15 mouse cellular contexts compared by ENCODE assay signal in the genomic region with DNA sequence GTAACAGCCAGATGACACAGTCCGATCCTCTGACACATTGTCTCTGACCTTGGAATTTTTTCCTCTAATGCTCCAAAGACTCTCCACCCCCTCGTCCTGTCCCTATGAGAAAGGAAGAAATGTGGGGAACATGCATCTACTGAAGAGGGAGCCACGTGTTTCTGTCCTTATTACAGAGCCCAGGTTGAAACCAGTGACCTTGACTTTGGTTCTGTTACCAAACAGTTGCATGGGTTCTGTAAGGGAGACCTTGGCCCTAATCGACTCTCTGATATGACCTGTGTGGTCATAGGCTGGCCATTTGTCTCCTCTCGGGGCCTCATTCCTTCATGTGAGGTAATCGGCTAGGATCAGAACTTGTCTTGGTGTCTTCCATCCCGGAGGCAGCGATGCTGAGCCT.
"Had no signal": no experiment of that assay in that cellular context is flagged by ENCODE, and none has a peak within 500 bp of the region (broad histone marks: within the 10 kb centered on the region; RNA-seq: fewer than 3 reads in every experiment).

No protein-coding gene starts in this region.

- H3K36me3 ChIP-seq: lung, embryonic 15.5 days; midbrain, embryonic 13.5 days; midbrain, embryonic 15.5 days; neural tube, embryonic 12.5 days had no signal

- H3K9me3 ChIP-seq: lung, embryonic 15.5 days; megakaryocyte, embryonic 14.5 days; midbrain, embryonic 13.5 days; midbrain, embryonic 15.5 days; neural tube, embryonic 12.5 days had no signal

- ATAC-seq: lung, postnatal 0 days; midbrain, embryonic 13.5 days; midbrain, embryonic 15.5 days had no signal

- H3K4me3 ChIP-seq: lung, embryonic 15.5 days; megakaryocyte, embryonic 14.5 days; midbrain, embryonic 13.5 days; midbrain, embryonic 15.5 days; neural tube, embryonic 12.5 days had no signal

- H3K4me2 ChIP-seq: lung, embryonic 15.5 days; midbrain, embryonic 11.5 days; midbrain, embryonic 13.5 days; midbrain, embryonic 15.5 days; neural tube, embryonic 12.5 days had no signal

- DNase-seq: lung, adult 2 months; lung, postnatal 14 days; lung, postnatal 36 days; right cerebral cortex, postnatal 14 days; thymus, adult 18-20 months; thymus, postnatal 14 days; thymus, postnatal 36 days had no signal

- H3K27me3 ChIP-seq: lung, embryonic 15.5 days; midbrain, embryonic 13.5 days; midbrain, embryonic 15.5 days; neural tube, embryonic 12.5 days had no signal

- H3K4me1 ChIP-seq: megakaryocyte, embryonic 14.5 days; midbrain, embryonic 15.5 days had no signal

- H3K27ac ChIP-seq: lung, embryonic 15.5 days; macrophage; midbrain, embryonic 13.5 days; midbrain, embryonic 15.5 days; neural tube, embryonic 12.5 days had no signal

- H3K9ac ChIP-seq: lung, embryonic 15.5 days; midbrain, embryonic 13.5 days; midbrain, embryonic 15.5 days; neural tube, embryonic 12.5 days had no signal
